ENCODE assay signal across 8 mouse cellular contexts in genomic region chr10:120209539-120209925, GRCm38 (mm10). TPM values are rescaled to one million over a fixed set of nuclear protein-coding genes. Genes with fewer than 3 reads are reported as not detected.
DNase-seq lines count a peak whose midpoint lies in the region; ATAC-seq and TF ChIP-seq lines count a peak whose summit lies in the region.

No protein-coding gene starts in this region.

- H3K9ac ChIP-seq in embryonic facial prominence, embryonic 15.5 days, result no peak overlapping the region
- no peak overlapping the region for H3K9ac ChIP-seq in neural tube, embryonic 14.5 days (replicated peaks; ENCODE audit: low read depth, low read length)

- no peak for ATAC-seq in embryonic facial prominence, embryonic 15.5 days (ENCODE audit: insufficient number of reproducible peaks, low FRiP score, low TSS enrichment, low read depth)
- no peak for ATAC-seq in neural tube, embryonic 14.5 days (ENCODE audit: low read depth)

- H3K4me1 ChIP-seq in thymus, adult 2 months (replicated peaks; ENCODE audit: control insufficient read depth, insufficient read depth, low read length), result peaks cover 4% of the 10 kb centered on the region
- peaks cover 6% of the 10 kb centered on the region; the same call in 1 of the 2 replicates for H3K4me1 ChIP-seq in embryonic facial prominence, embryonic 15.5 days
- H3K4me1 ChIP-seq in limb, embryonic 10.5 days, result peaks cover 11% of the 10 kb centered on the region
- H3K4me1 ChIP-seq in neural tube, embryonic 14.5 days (ENCODE audit: control insufficient read depth, insufficient read depth, low read length), result no peaks in the 10 kb centered on the region

- no peak for TF ChIP-seq CTCF in thymus, adult 2 months (IDR thresholded peaks at IDR 0.05; ENCODE audit: borderline replicate concordance, control insufficient read depth, extremely low read depth, insufficient read depth, low read length, poor library complexity)

- H3K4me3 ChIP-seq in thymus, adult 2 months (ENCODE audit: control insufficient read depth, insufficient read depth, low read length), result no peak overlapping the region
- H3K4me3 ChIP-seq in embryonic facial prominence, embryonic 15.5 days (replicated peaks), result peak overlapping the region; percentile 99
- H3K4me3 ChIP-seq in limb, embryonic 10.5 days, result peak overlapping the region; percentile 96
- peak overlapping the region; percentile 95 for H3K4me3 ChIP-seq in neural tube, embryonic 14.5 days (ENCODE audit: low read depth, low read length)

- H3K27ac ChIP-seq in thymus, adult 2 months (ENCODE audit: control insufficient read depth, insufficient read depth, low read length), result no peak overlapping the region
- no peak overlapping the region for H3K27ac ChIP-seq in embryonic facial prominence, embryonic 15.5 days (replicated peaks)
- no peak overlapping the region for H3K27ac ChIP-seq in limb, embryonic 10.5 days
- no peak overlapping the region for H3K27ac ChIP-seq in neural tube, embryonic 14.5 days (ENCODE audit: low read depth, low read length)

- H3K4me2 ChIP-seq in embryonic facial prominence, embryonic 15.5 days (replicated peaks), result peak overlapping the region; percentile 57
- peak overlapping the region; percentile 77 for H3K4me2 ChIP-seq in neural tube, embryonic 14.5 days (ENCODE audit: low read depth, low read length)

- 5% methylated on average over 6 of the region's 6 CpGs for WGBS in thymus, adult 2 months
- WGBS in embryonic facial prominence, embryonic 15.5 days, result 39% methylated on average over 6 of the region's 6 CpGs
- WGBS in limb, embryonic 10.5 days, result 77% methylated on average over 6 of the region's 6 CpGs
- 74% methylated on average over 6 of the region's 6 CpGs for WGBS in neural tube, embryonic 14.5 days

- H3K9me3 ChIP-seq in embryonic facial prominence, embryonic 15.5 days (replicated peaks), result no peaks in the 10 kb centered on the region
- H3K9me3 ChIP-seq in limb, embryonic 10.5 days (replicated peaks), result no peaks in the 10 kb centered on the region
- no peaks in the 10 kb centered on the region for H3K9me3 ChIP-seq in neural tube, embryonic 14.5 days (ENCODE audit: control insufficient read depth, low read length)

- peak; percentile 17 for DNase-seq in thymus, postnatal 0 days (ENCODE audit: low spot score)
- DNase-seq in thymus, adult 2 months, result no peak
- no peak for DNase-seq in limb, embryonic 10.5 days (ENCODE audit: low spot score)
- DNase-seq in layer of hippocampus, adult 18-20 months (ENCODE audit: low spot score in 2 of 2), result no peak
- DNase-seq in embryo, embryonic 9.5 days (ENCODE audit: extremely low spot score), result no peak
- DNase-seq in yolk sac, embryonic 10.5 days (ENCODE audit: low spot score), result no peak

- H3K27me3 ChIP-seq in thymus, adult 2 months (ENCODE audit: control insufficient read depth, insufficient read depth, low read length), result no peaks in the 10 kb centered on the region; the same call in 1 of the 2 replicates
- H3K27me3 ChIP-seq in embryonic facial prominence, embryonic 15.5 days, result no peaks in the 10 kb centered on the region
- no peaks in the 10 kb centered on the region for H3K27me3 ChIP-seq in limb, embryonic 10.5 days (ENCODE audit: low read depth, poor library complexity, severe bottlenecking)
- H3K27me3 ChIP-seq in neural tube, embryonic 14.5 days (ENCODE audit: control insufficient read depth, insufficient read depth, low read length), result no peaks in the 10 kb centered on the region

- no peaks in the 10 kb centered on the region for H3K36me3 ChIP-seq in thymus, adult 2 months (ENCODE audit: control insufficient read depth, insufficient read depth, low read length)
- H3K36me3 ChIP-seq in embryonic facial prominence, embryonic 15.5 days, result no peaks in the 10 kb centered on the region
- peaks cover 11% of the 10 kb centered on the region for H3K36me3 ChIP-seq in limb, embryonic 10.5 days
- H3K36me3 ChIP-seq in neural tube, embryonic 14.5 days (ENCODE audit: control insufficient read depth, insufficient read depth, low read length), result no peaks in the 10 kb centered on the region

- TF ChIP-seq POLR2A in thymus, adult 2 months (IDR thresholded peaks at IDR 0.05; ENCODE audit: control insufficient read depth, extremely low read depth, insufficient read depth, low read length, poor library complexity), result no peak

RNA-seq across cellular contexts. Expression of gene Irak3, which starts 7.6 kb away (rescaled TPM):
- polyA plus RNA-seq in thymus, postnatal 0 days (2015; fragmentation: Nextera tagmentation; extraction: Ambion mirVana), result 1.1 and 1.3 TPM in 2 replicates
- polyA plus RNA-seq in thymus, adult 2 months (2012; rRNA removed), result 1.6 and 2.3 TPM in 2 replicates
- polyA plus RNA-seq in embryonic facial prominence, embryonic 15.5 days (2015; fragmentation: Nextera tagmentation; extraction: Ambion mirVana), result 2.5 and 2.8 TPM in 2 replicates
- 0.55 and 0.78 TPM in 2 replicates for polyA plus RNA-seq in limb, embryonic 10.5 days (2016; fragmentation: Nextera tagmentation; extraction: Ambion mirVana)
- polyA plus RNA-seq in neural tube, embryonic 14.5 days (2014; fragmentation: Nextera tagmentation; extraction: Ambion mirVana), result 0.32 and 0.71 TPM in 2 replicates
- total RNA-seq in layer of hippocampus, adult 18-20 months (2021), result under 1 TPM; 0.57 to 0.58 TPM

RNA-seq across cellular contexts. Expression of gene Tmbim4, which starts 8.1 kb away (rescaled TPM):
- polyA plus RNA-seq in thymus, postnatal 0 days (2015; fragmentation: Nextera tagmentation; extraction: Ambion mirVana), result 120 and 127 TPM in 2 replicates
- polyA plus RNA-seq in thymus, adult 2 months (2012; rRNA removed), result 138 and 155 TPM in 2 replicates
- 107 and 110 TPM in 2 replicates for polyA plus RNA-seq in embryonic facial prominence, embryonic 15.5 days (2015; fragmentation: Nextera tagmentation; extraction: Ambion mirVana)
- 74.3 and 77.6 TPM in 2 replicates for polyA plus RNA-seq in limb, embryonic 10.5 days (2016; fragmentation: Nextera tagmentation; extraction: Ambion mirVana)
- polyA plus RNA-seq in neural tube, embryonic 14.5 days (2014; fragmentation: Nextera tagmentation; extraction: Ambion mirVana), result 116 and 120 TPM in 2 replicates
- 10 to 100 TPM; 58.4 to 63.3 TPM for total RNA-seq in layer of hippocampus, adult 18-20 months (2021)

RNA-seq across cellular contexts. Expression of gene Llph, which starts 17.3 kb away (rescaled TPM):
- polyA plus RNA-seq in thymus, postnatal 0 days (2015; fragmentation: Nextera tagmentation; extraction: Ambion mirVana), result 67.9 and 74.0 TPM in 2 replicates
- 5.3 and 5.8 TPM in 2 replicates for polyA plus RNA-seq in thymus, adult 2 months (2012; rRNA removed)
- 51.3 and 52.5 TPM in 2 replicates for polyA plus RNA-seq in embryonic facial prominence, embryonic 15.5 days (2015; fragmentation: Nextera tagmentation; extraction: Ambion mirVana)
- 61.6 and 70.2 TPM in 2 replicates for polyA plus RNA-seq in limb, embryonic 10.5 days (2016; fragmentation: Nextera tagmentation; extraction: Ambion mirVana)
- 41.3 and 44.3 TPM in 2 replicates for polyA plus RNA-seq in neural tube, embryonic 14.5 days (2014; fragmentation: Nextera tagmentation; extraction: Ambion mirVana)
- 10 to 100 TPM; 14.8 to 15.3 TPM for total RNA-seq in layer of hippocampus, adult 18-20 months (2021)
